Mouse (Mus musculus): ENCODE measurements around the gene Tsen34. TPM values are rescaled to one million over a fixed set of nuclear protein-coding genes. Genes with fewer than 3 reads are reported as not detected.
"Not testable (repeated sequence)": the region's sequence is repeated elsewhere in the genome, so short reads cannot be mapped to it uniquely, and the experiment has no call there.

The Tsen34 gene
- polyA plus RNA-seq, 1 experiment from 2014 or later: 287 TPM

- Histone ChIP-seq H3K9ac (ENCODE audit: low read depth, low read length) (peak overlapping the region; percentile 89), H3K36me3 (ENCODE audit: control insufficient read depth, insufficient read depth, low read length) (peaks cover 40% of the 10 kb centered on the region), H3K4me3 (ENCODE audit: low read length) (peak overlapping the region; percentile 79), H3K27ac (ENCODE audit: low read depth, low read length) (peak overlapping the region; percentile 94), H3K4me1 (ENCODE audit: control insufficient read depth, insufficient read depth, low read length) (peaks cover 15% of the 10 kb centered on the region), H3K4me2 (replicated peaks; ENCODE audit: low read depth, low read length) (peak overlapping the region; percentile 81)
- not testable (repeated sequence) for H3K9me3 ChIP-seq (ENCODE audit: control insufficient read depth, low read length); ATAC-seq (ENCODE audit: low FRiP score, low TSS enrichment); H3K27me3 ChIP-seq (ENCODE audit: control insufficient read depth, insufficient read depth, low read length)
- WGBS: 5% methylated on average over 9 of the region's 9 CpGs
Measured at GRCm38 (mm10) chr7:3694949-3695305, 2.3 kb downstream of the Tsen34 start.

- H3K9me3 ChIP-seq (ENCODE audit: control insufficient read depth, low read length): no peaks in the 10 kb centered on the region
- H3K27me3 ChIP-seq (ENCODE audit: control insufficient read depth, insufficient read depth, low read length): no peaks in the 10 kb centered on the region
- no peak overlapping the region for H3K4me2 ChIP-seq (replicated peaks; ENCODE audit: low read depth, low read length)
- H3K9ac ChIP-seq (ENCODE audit: low read depth, low read length): no peak overlapping the region
- H3K4me3 ChIP-seq (ENCODE audit: low read length): no peak overlapping the region
- no peak overlapping the region for H3K27ac ChIP-seq (ENCODE audit: low read depth, low read length)
- 94% methylated on average over 6 of the region's 6 CpGs for WGBS
- peaks cover 9% of the 10 kb centered on the region; the same call in 1 of the 2 replicates for H3K4me1 ChIP-seq (ENCODE audit: control insufficient read depth, insufficient read depth, low read length)
- ATAC-seq (ENCODE audit: low FRiP score, low TSS enrichment): no peak
- peaks cover 43% of the 10 kb centered on the region for H3K36me3 ChIP-seq (ENCODE audit: control insufficient read depth, insufficient read depth, low read length)
Measured at GRCm38 (mm10) chr7:3698471-3698870, 5.8 kb downstream of the Tsen34 start.

- Histone ChIP-seq H3K9ac (ENCODE audit: low read depth, low read length) (peak overlapping the region; percentile 54), H3K4me1 (ENCODE audit: control insufficient read depth, insufficient read depth, low read length) (peaks cover 3% of the 10 kb centered on the region; the same call in 1 of the 2 replicates), H3K9me3 (ENCODE audit: control insufficient read depth, low read length) (no peaks in the 10 kb centered on the region), H3K27me3 (ENCODE audit: control insufficient read depth, insufficient read depth, low read length) (no peaks in the 10 kb centered on the region), H3K4me2 (replicated peaks; ENCODE audit: low read depth, low read length) (peak overlapping the region; percentile 47), H3K4me3 (ENCODE audit: low read length) (peak overlapping the region; percentile 91), H3K36me3 (ENCODE audit: control insufficient read depth, insufficient read depth, low read length) (peaks cover 46% of the 10 kb centered on the region), H3K27ac (ENCODE audit: low read depth, low read length) (peak overlapping the region; percentile 95; the same call in 1 of the 2 replicates)
- ATAC-seq (ENCODE audit: low FRiP score, low TSS enrichment): peak; percentile 36
- 21% methylated on average over 6 of the region's 6 CpGs for WGBS
Measured at GRCm38 (mm10) chr7:3703148-3703878, 10.7 kb downstream of the Tsen34 start.

GRCm38 (mm10) chr7:3703879-3704441, 11.3 kb downstream of the Tsen34 start, which contains the start of gene Rps9:
TSS of gene Rps9 (plus strand) at chr7:3703993.
- peak within 1 kb of the TSS; percentile 95 for H3K27ac ChIP-seq (ENCODE audit: low read depth, low read length)
- 1% methylated on average over 42 of the region's 42 CpGs for WGBS
- peak within 1 kb of the TSS; percentile 87 for H3K4me2 ChIP-seq (replicated peaks; ENCODE audit: low read depth, low read length)
- H3K9ac ChIP-seq (ENCODE audit: low read depth, low read length): peak within 1 kb of the TSS; percentile 94
- no peaks in the 10 kb centered on the region for H3K27me3 ChIP-seq (ENCODE audit: control insufficient read depth, insufficient read depth, low read length)
- H3K36me3 ChIP-seq (ENCODE audit: control insufficient read depth, insufficient read depth, low read length): peaks cover 40% of the 10 kb centered on the region
- no peaks in the 10 kb centered on the region for H3K9me3 ChIP-seq (ENCODE audit: control insufficient read depth, low read length)
- peak; percentile 95 for ATAC-seq (ENCODE audit: low FRiP score, low TSS enrichment)
- H3K4me1 ChIP-seq (ENCODE audit: control insufficient read depth, insufficient read depth, low read length): peaks cover 3% of the 10 kb centered on the region; the same call in 1 of the 2 replicates
- peak within 1 kb of the TSS; percentile 91 for H3K4me3 ChIP-seq (ENCODE audit: low read length)

GRCm38 (mm10) chr7:3704475-3704874, 11.8 kb downstream of the Tsen34 start:
- peak overlapping the region; percentile 91 for H3K4me3 ChIP-seq (ENCODE audit: low read length)
- H3K4me2 ChIP-seq (replicated peaks; ENCODE audit: low read depth, low read length): peak overlapping the region; percentile 87
- peak overlapping the region; percentile 94 for H3K9ac ChIP-seq (ENCODE audit: low read depth, low read length)
- no peaks in the 10 kb centered on the region for H3K9me3 ChIP-seq (ENCODE audit: control insufficient read depth, low read length)
- H3K36me3 ChIP-seq (ENCODE audit: control insufficient read depth, insufficient read depth, low read length): peaks cover 40% of the 10 kb centered on the region
- WGBS: 0% methylated on average over 20 of the region's 20 CpGs
- no peaks in the 10 kb centered on the region for H3K27me3 ChIP-seq (ENCODE audit: control insufficient read depth, insufficient read depth, low read length)
- H3K4me1 ChIP-seq (ENCODE audit: control insufficient read depth, insufficient read depth, low read length): peaks cover 3% of the 10 kb centered on the region; the same call in 1 of the 2 replicates
- peak; percentile 25 for ATAC-seq (ENCODE audit: low FRiP score, low TSS enrichment)
- H3K27ac ChIP-seq (ENCODE audit: low read depth, low read length): peak overlapping the region; percentile 95

GRCm38 (mm10) chr7:3705461-3705860, 12.8 kb downstream of the Tsen34 start:
- not testable (repeated sequence) for H3K9me3 ChIP-seq (ENCODE audit: control insufficient read depth, low read length); H3K4me1 ChIP-seq (ENCODE audit: control insufficient read depth, insufficient read depth, low read length); ATAC-seq (ENCODE audit: low FRiP score, low TSS enrichment); H3K27me3 ChIP-seq (ENCODE audit: control insufficient read depth, insufficient read depth, low read length)
- WGBS: 1% methylated on average over 6 of the region's 7 CpGs
- Histone ChIP-seq H3K4me3 (ENCODE audit: low read length) (peak overlapping the region; percentile 91), H3K27ac (ENCODE audit: low read depth, low read length) (peak overlapping the region; percentile 95; the same call in 1 of the 2 replicates), H3K36me3 (ENCODE audit: control insufficient read depth, insufficient read depth, low read length) (peaks cover 32% of the 10 kb centered on the region), H3K4me2 (replicated peaks; ENCODE audit: low read depth, low read length) (peak overlapping the region; percentile 87), H3K9ac (ENCODE audit: low read depth, low read length) (peak overlapping the region; percentile 94)

GRCm38 (mm10) chr7:3705911-3706310, 13.2 kb downstream of the Tsen34 start:
- no peak for ATAC-seq (ENCODE audit: low FRiP score, low TSS enrichment)
- Histone ChIP-seq H3K4me2 (replicated peaks; ENCODE audit: low read depth, low read length) (peak overlapping the region; percentile 87), H3K9ac (ENCODE audit: low read depth, low read length) (peak overlapping the region; percentile 94), H3K36me3 (ENCODE audit: control insufficient read depth, insufficient read depth, low read length) (peaks cover 30% of the 10 kb centered on the region), H3K4me3 (ENCODE audit: low read length) (peak overlapping the region; percentile 91), H3K27me3 (ENCODE audit: control insufficient read depth, insufficient read depth, low read length) (no peaks in the 10 kb centered on the region), H3K27ac (ENCODE audit: low read depth, low read length) (no peak overlapping the region), H3K9me3 (ENCODE audit: control insufficient read depth, low read length) (no peaks in the 10 kb centered on the region), H3K4me1 (ENCODE audit: control insufficient read depth, insufficient read depth, low read length) (peaks cover 3% of the 10 kb centered on the region; the same call in 1 of the 2 replicates)
- WGBS: 17% methylated on average over 6 of the region's 6 CpGs

GRCm38 (mm10) chr7:3706343-3706934, 13.8 kb downstream of the Tsen34 start:
- peak overlapping the region; percentile 94; the same call in 1 of the 2 replicates for H3K9ac ChIP-seq (ENCODE audit: low read depth, low read length)
- peak overlapping the region; percentile 87 for H3K4me2 ChIP-seq (replicated peaks; ENCODE audit: low read depth, low read length)
- no peak overlapping the region for H3K27ac ChIP-seq (ENCODE audit: low read depth, low read length)
- H3K4me3 ChIP-seq (ENCODE audit: low read length): peak overlapping the region; percentile 91
- WGBS: 62% methylated on average over 11 of the region's 11 CpGs
- peaks cover 26% of the 10 kb centered on the region for H3K36me3 ChIP-seq (ENCODE audit: control insufficient read depth, insufficient read depth, low read length)
- H3K9me3 ChIP-seq (ENCODE audit: control insufficient read depth, low read length): no peaks in the 10 kb centered on the region
- H3K4me1 ChIP-seq (ENCODE audit: control insufficient read depth, insufficient read depth, low read length): peaks cover 3% of the 10 kb centered on the region; the same call in 1 of the 2 replicates
- no peak for ATAC-seq (ENCODE audit: low FRiP score, low TSS enrichment)
- no peaks in the 10 kb centered on the region for H3K27me3 ChIP-seq (ENCODE audit: control insufficient read depth, insufficient read depth, low read length)

All from kidney, embryonic 14.5 days (tissue).